Mouse (Mus musculus): ENCODE results near the gene Hdac9.

GRCm38 (mm10) chr12:34231621-34232150 is 685.2 kb downstream of the Hdac9 start:
- no peak for TF ChIP-seq GATA1 (IDR thresholded peaks at IDR 0.05; ENCODE audit: borderline replicate concordance, low read length)
- TF ChIP-seq FLI1 (IDR thresholded peaks at IDR 0.05; ENCODE audit: low read length): no peak
